Mouse (Mus musculus): ENCODE data around the gene Acvrl1. TPM values are rescaled to one million over a fixed set of nuclear protein-coding genes. Genes with fewer than 3 reads are reported as not detected.
A peak's percentile ranks its signal among the peaks of the same experiment; 100 is the strongest.
"Not testable (repeated sequence)": the region's sequence is repeated elsewhere in the genome, so short reads cannot be mapped to it uniquely, and the experiment has no call there.

Gene Acvrl1
- polyA plus RNA-seq, 1 experiment, result 35.5 TPM

DNA sequence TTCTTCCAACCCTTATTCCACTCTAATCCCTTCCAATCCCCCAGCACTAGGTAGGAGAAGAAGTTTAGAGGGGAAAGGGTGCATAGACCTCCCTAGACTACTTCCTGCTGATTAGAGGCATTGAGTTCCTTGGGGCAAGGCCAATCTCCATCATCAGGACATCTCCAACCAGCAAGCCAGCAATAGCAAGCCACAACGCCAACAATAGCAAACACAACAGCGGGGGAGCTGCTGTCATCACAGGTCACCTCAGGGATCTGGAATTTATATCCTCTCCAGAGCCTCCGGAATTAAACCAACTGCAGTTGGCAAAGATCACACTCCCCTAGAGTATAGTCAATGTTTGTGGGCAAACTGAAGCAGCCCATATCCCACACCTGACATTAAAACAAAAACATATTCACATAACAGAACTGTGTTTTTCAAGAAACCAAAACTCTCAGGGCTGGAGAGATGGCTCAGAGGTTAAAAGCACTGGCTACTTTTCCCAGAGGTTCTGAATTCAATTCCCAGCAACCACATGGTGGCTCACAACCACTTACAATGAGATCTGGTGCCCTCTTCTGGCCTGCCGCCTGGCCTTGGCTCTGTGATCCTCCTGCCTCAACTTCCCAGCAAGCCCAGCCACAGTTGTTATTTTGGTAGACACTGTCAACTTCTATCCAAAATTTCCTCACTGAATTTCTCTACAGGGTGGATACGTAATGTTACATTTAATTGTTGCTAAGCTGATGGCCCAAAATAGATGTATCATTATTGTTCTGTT lies 20.2 kb upstream of the Acvrl1 start:
- H3K4me3 ChIP-seq (ENCODE audit: low read depth, low read length), result no peak overlapping the region
- no peak for TF ChIP-seq CTCF (IDR thresholded peaks at IDR 0.05; ENCODE audit: extremely low read depth, insufficient read length, insufficient replicate concordance, low read depth, low read length)
- TF ChIP-seq POLR2A (IDR thresholded peaks at IDR 0.05; ENCODE audit: low read depth, low read length), result no peak
- H3K4me1 ChIP-seq (ENCODE audit: control insufficient read depth, insufficient read depth, insufficient read length, low read length), result peaks cover 8% of the 10 kb centered on the region; the same call in 1 of the 2 replicates
- H3K27me3 ChIP-seq (ENCODE audit: control insufficient read depth, insufficient read depth, low read length), result no peaks in the 10 kb centered on the region
- no peaks in the 10 kb centered on the region for H3K36me3 ChIP-seq (ENCODE audit: control insufficient read depth, insufficient read depth, low read length)
- WGBS, result 89% methylated on average over 5 of the region's 5 CpGs
- H3K27ac ChIP-seq (ENCODE audit: insufficient read depth, low read depth, low read length), result no peak overlapping the region

DNA sequence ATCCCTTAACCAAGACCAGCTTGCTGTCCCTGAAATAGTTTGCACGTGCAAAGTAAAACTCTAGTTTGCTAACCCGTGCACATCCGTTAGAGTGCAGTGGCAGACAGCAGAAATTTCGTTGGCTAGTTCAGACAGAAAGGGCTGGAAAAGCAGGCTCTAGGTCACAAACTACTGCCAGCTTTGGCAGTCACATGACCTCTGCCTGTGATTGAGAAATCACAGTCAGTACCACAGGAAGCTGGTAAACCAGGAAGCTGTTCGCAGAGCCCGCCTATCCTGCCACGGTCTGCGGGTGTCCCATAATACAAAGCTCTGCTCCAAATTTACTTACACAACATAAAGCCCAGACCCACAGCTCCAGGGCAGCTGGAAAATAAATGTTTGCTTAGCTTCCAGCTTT lies 15.1 kb upstream of the Acvrl1 start:
- WGBS, result 6% methylated on average over 8 of the region's 8 CpGs
- no peaks in the 10 kb centered on the region for H3K36me3 ChIP-seq (ENCODE audit: control insufficient read depth, insufficient read depth, low read length)
- peak overlapping the region; percentile 36 for H3K4me3 ChIP-seq (ENCODE audit: low read depth, low read length)
- TF ChIP-seq CTCF (IDR thresholded peaks at IDR 0.05; ENCODE audit: extremely low read depth, insufficient read length, insufficient replicate concordance, low read depth, low read length) (no peak), POLR2A (IDR thresholded peaks at IDR 0.05; ENCODE audit: low read depth, low read length) (peak; percentile 5; the same call in 1 of the 2 replicates)
- peak overlapping the region; percentile 45 for H3K27ac ChIP-seq (ENCODE audit: insufficient read depth, low read depth, low read length)
- H3K27me3 ChIP-seq (ENCODE audit: control insufficient read depth, insufficient read depth, low read length), result no peaks in the 10 kb centered on the region
- H3K4me1 ChIP-seq (ENCODE audit: control insufficient read depth, insufficient read depth, insufficient read length, low read length), result peaks cover 3% of the 10 kb centered on the region; the same call in 1 of the 2 replicates

- not testable (repeated sequence) for H3K27me3 ChIP-seq (ENCODE audit: control insufficient read depth, insufficient read depth, low read length); H3K4me1 ChIP-seq (ENCODE audit: control insufficient read depth, insufficient read depth, insufficient read length, low read length)
- peak overlapping the region; percentile 45; the same call in 1 of the 2 replicates for H3K27ac ChIP-seq (ENCODE audit: insufficient read depth, low read depth, low read length)
Observed at GRCm38 (mm10) chr15:101113778-101114177, 14.5 kb upstream of the Acvrl1 start.

GRCm38 (mm10) chr15:101115511-101116110 lies 12.7 kb upstream of the Acvrl1 start, which contains the start of gene Ankrd33:
Ankrd33 (plus strand) TSS chr15:101115755.
- Histone ChIP-seq H3K27ac (ENCODE audit: insufficient read depth, low read depth, low read length) (no peak within 1 kb of the TSS), H3K4me1 (ENCODE audit: control insufficient read depth, insufficient read depth, insufficient read length, low read length) (peaks cover 3% of the 10 kb centered on the region; the same call in 1 of the 2 replicates), H3K4me3 (ENCODE audit: low read depth, low read length) (no peak within 1 kb of the TSS), H3K27me3 (ENCODE audit: control insufficient read depth, insufficient read depth, low read length) (no peaks in the 10 kb centered on the region), H3K36me3 (ENCODE audit: control insufficient read depth, insufficient read depth, low read length) (no peaks in the 10 kb centered on the region)
- no peak for TF ChIP-seq POLR2A (IDR thresholded peaks at IDR 0.05; ENCODE audit: low read depth, low read length)
- TF ChIP-seq CTCF (IDR thresholded peaks at IDR 0.05; ENCODE audit: extremely low read depth, insufficient read length, insufficient replicate concordance, low read depth, low read length), result no peak
- WGBS, result 86% methylated on average over 5 of the region's 5 CpGs

More at GRCm38 (mm10) chr15:101113778-101114177, 14.5 kb upstream of the Acvrl1 start:
- 92% methylated on average over 2 of the region's 2 CpGs for WGBS
- not testable (repeated sequence) for H3K36me3 ChIP-seq (ENCODE audit: control insufficient read depth, insufficient read depth, low read length); H3K4me3 ChIP-seq (ENCODE audit: low read depth, low read length)

DNA sequence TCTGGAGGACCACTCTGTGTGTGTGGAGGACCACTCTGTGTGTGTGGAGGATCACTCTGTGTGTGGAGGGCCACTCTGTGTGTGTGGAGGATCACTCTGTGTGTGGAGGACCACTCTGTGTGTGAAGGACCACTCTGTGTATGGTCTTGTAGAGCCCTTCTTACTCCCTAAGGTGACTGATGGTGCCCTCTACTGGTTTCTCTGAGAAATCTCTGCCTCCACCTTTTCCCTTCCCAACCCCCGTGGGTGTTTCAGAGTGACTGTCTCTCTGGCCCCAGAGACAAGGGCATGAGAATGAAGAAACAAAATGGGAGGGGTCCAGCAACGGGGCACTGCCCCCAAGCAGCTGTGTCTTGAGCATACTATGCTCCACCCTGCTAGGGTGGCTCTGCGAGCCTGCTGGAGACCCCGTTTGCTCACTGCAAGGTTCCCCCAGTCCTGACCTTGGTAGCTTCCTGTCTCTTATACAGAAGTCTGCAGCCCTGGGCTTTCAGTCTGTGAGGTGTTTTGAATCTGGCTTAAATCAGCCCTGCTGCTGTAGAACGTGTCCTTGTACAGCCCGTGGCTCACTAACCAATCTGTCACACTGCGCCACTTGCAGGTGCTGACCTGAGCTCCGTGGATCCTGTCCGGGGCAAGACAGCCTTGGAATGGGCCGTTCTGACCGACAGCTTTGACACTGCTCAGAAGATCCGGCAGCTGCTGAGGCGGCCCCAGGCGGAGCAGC lies 9.8 kb upstream of the Acvrl1 start:
- TF ChIP-seq CTCF (IDR thresholded peaks at IDR 0.05; ENCODE audit: extremely low read depth, insufficient read length, insufficient replicate concordance, low read depth, low read length) (peak; percentile 34; the same call in 1 of the 2 replicates), POLR2A (IDR thresholded peaks at IDR 0.05; ENCODE audit: low read depth, low read length) (no peak)
- no peak overlapping the region for H3K4me3 ChIP-seq (ENCODE audit: low read depth, low read length)
- H3K4me1 ChIP-seq (ENCODE audit: control insufficient read depth, insufficient read depth, insufficient read length, low read length), result no peaks in the 10 kb centered on the region; the same call in 1 of the 2 replicates
- no peak overlapping the region for H3K27ac ChIP-seq (ENCODE audit: insufficient read depth, low read depth, low read length)
- H3K27me3 ChIP-seq (ENCODE audit: control insufficient read depth, insufficient read depth, low read length), result no peaks in the 10 kb centered on the region
- no peaks in the 10 kb centered on the region for H3K36me3 ChIP-seq (ENCODE audit: control insufficient read depth, insufficient read depth, low read length)
- WGBS, result 70% methylated on average over 14 of the region's 14 CpGs

GRCm38 (mm10) chr15:101121411-101122289 lies 6.7 kb upstream of the Acvrl1 start:
- 84% methylated on average over 9 of the region's 9 CpGs for WGBS
- H3K4me1 ChIP-seq (ENCODE audit: control insufficient read depth, insufficient read depth, insufficient read length, low read length), result no peaks in the 10 kb centered on the region; the same call in 1 of the 2 replicates
- no peaks in the 10 kb centered on the region for H3K27me3 ChIP-seq (ENCODE audit: control insufficient read depth, insufficient read depth, low read length)
- H3K4me3 ChIP-seq (ENCODE audit: low read depth, low read length), result no peak overlapping the region
- H3K36me3 ChIP-seq (ENCODE audit: control insufficient read depth, insufficient read depth, low read length), result no peaks in the 10 kb centered on the region
- H3K27ac ChIP-seq (ENCODE audit: insufficient read depth, low read depth, low read length), result no peak overlapping the region
- no peak for TF ChIP-seq CTCF (IDR thresholded peaks at IDR 0.05; ENCODE audit: extremely low read depth, insufficient read length, insufficient replicate concordance, low read depth, low read length)
- no peak for TF ChIP-seq POLR2A (IDR thresholded peaks at IDR 0.05; ENCODE audit: low read depth, low read length)
